Mouse (Mus musculus): ENCODE measurements at regions not wholly inside any gene's neighbourhood (a gene's known extent, or its start where the extent isn't known, plus 50 kb on each side); places are given as distances from the start of the nearest gene placed in this dataset.

DNA sequence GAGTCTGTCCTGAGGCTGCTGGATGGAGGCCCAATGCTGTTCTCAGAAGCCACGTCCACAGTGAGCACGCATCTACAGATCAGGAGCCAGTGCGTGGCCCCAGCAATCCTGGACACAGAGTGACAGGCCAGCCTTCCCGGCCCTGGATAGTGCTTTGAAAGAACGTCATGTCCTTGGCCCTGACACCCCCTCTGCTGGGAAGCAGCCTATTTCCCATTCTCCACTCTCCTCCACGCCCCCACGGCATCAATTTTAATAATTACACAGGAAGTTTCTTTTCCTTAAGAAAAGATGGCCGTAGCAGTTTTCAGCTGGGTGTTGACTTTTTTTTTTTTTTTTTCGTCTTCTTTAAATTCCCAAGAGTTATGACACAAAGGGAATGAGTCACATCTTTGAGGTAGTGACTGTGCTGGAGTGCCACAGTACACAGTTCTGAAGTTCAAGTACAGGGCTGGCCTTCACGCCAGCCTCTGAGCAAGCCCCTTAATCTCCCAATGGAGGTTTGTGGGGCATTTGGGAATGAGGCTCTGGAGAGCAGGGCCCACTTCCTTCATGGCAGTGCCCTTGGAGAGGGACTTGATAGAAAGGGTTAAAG is 1280.1 kb upstream of the A1bg start:
- no peak for DNase-seq

DNA sequence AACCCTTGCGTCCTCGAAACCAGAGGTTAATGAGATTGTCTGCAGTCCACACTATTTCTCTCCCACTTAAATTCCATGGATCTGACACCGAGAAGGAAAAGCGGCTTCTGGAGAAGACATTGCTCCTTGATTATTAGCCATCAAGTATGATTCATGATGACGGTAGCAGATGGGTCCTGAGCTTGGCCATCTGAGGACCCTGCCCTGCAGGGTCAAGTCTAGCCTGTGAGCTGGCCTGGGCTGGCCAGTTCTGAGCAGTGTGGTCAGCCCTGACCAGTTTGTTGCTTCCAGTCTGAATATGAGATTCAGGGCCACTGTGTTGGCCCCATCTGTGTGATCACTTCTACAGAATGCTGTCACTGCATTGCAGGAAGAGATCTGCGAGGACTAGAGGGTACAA is 1275.9 kb upstream of the A1bg start:
- DNase-seq, result no peak

DNA sequence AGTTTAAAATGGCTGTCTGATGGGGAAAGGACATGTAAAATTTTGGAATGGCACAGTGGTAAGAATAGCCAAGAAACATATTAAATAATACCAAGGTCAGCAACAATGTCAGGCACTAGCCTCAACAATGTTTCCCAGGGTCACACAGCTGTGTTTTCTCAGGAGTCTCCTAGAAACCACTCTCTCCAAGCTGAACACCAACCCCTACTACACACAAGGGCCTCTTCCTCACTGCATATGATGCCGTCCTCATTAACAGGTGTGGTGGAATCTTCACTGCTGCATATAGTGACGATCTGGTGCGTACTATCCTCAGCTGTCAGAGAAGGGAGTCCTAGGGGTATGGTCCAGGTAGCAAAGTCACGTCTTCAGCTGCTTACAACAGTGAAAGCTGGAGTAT is 1275.4 kb upstream of the A1bg start:
- DNase-seq, result no peak

DNA sequence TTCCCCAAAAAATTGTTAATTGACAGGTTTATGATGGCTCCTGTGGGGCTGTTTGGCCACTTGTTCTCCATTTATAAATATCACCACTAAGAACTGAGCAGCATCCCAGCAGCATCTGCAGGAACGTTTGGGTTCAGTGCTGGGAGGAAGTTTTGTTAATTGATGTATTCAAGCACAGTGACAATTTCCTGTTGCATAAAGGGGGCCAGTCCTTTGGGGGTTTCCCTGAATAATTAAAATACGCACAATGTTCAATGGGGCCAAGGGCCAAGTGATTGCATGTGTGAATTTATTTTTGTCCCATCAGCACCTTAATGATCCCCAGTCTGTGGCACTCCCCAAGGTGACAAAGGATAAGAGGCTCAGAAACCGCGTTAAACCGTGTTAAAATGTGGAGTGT is 1272.6 kb upstream of the A1bg start:
- DNase-seq, result no peak

DNA sequence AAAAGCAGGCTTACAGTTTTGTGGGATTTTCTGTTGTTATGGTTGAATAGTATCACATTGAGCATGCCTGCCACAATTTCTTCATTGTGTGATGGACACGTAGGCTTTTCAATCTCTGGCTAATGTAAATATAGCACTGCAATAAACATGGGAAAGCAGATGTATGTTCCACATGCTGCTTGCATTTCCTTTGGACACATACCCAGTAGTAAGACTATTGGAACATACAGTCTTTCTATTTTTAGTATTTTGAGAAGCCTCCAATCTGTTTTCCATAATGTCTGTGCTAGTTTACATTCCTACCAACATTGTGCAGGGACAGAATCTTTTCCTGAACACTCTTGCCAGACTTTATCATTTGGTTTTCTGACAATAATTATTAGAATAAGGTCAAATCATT is 1269.9 kb upstream of the A1bg start:
- no peak for DNase-seq

DNA sequence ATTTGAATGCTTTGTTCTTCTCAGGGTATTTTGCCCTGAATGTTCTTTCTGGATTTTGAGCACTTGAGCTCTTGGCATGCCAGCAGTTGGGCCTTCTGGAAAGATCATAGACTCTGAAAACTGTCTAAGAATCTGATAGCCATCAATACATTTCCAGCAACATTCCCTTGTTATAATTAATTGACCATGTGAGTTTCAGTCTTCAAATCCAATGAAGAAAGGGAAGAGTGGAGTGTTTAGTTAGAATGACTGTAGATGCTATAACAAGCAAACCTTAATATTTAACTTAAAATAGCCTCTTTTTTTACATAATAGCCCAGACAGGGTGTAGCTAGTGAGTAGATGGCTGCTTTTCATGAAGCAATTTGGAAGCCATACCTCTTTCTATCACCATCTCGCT is 1268.8 kb upstream of the A1bg start:
- no peak for DNase-seq

DNA sequence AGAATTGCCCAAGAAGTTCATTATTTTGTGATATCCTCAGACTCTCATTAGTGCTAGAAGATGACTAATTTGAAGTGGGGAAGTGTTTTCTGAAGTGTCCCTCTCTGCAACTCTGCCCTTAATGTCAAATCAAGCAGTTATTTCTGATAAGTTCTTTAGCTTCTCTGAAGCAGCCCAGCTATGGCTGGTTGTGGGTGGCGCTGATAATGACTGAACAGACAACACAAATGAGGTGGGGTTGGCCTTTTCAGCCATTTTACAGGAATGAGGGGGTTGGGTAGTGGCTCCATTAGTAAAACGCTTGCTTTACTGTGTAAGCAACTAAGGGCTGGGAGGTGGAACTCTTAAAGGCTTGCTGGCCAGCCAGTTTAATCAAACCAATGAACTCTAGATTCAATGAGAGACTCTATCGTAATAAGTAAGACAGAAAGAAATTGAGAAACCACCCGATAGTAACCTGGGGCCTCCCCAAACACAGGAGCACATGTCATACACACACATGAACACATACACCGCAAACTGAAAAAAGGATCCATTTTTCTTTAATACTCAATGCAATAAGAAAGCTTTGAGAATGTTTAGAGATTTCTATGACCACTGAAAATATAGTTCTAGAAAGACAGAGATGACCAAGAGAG is 1268.3 kb upstream of the A1bg start:
- DNase-seq, result no peak

DNA sequence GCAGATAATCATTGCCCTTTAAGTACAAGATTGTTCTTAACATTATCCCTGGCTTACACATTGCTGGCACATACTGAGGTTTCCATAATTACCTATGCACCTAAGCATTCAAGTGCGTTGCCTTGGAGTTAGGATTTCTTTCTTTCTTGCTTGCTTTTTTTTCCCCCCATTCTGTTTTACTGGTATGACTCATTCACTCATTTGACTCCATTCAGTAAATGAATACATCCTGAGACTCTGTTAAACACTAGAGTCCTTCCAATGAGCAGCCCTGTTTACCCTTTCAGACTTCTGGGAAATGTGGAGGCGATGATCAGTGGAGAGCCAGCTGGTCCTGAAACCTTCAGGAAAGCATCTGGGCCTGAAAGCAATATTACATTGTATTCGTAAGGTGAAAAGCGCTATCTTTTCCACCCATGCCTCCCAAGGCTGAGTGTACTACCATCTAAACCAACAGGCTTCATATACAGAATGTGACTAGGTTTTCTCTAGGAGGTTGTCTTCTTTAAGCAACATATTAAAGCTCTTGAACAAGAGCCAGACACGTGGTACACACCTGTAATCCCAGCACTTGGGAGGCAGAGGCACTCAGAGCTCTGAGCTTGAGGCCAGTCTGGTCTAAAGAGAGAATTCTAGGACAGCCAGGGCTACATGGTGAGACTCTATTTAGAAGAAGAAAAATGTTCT is 1267.6 kb upstream of the A1bg start:
- DNase-seq, result no peak

DNA sequence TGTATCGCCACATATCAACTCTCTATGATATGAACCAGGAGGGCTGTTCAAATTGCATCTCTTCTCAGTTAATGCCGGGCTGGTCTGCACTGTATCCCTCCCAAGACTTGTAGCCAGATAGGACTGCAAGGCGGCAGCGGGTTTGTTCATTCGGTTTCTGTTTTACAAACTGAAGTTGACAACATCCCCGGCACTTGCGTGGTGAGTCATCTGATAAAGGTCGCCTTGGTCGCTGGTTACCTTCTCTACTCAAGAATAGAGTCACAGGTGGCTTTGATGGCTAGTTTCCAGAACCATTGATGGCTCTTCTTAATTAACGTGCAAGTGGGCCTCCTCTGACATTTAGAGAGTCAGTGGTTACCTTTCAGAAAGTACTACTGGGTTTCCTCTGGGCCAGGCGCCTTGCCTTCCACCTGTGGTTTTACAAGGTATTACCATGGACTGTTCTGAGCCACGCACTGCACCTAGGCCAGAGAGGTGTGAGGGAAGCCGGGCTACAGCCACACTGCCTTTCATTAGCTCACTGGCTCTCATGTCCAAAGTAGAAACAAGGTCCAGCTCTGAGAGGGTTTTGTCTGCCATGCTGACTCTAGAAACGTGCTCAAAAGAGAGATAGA is 1266.9 kb upstream of the A1bg start:
- DNase-seq, result no peak

DNA sequence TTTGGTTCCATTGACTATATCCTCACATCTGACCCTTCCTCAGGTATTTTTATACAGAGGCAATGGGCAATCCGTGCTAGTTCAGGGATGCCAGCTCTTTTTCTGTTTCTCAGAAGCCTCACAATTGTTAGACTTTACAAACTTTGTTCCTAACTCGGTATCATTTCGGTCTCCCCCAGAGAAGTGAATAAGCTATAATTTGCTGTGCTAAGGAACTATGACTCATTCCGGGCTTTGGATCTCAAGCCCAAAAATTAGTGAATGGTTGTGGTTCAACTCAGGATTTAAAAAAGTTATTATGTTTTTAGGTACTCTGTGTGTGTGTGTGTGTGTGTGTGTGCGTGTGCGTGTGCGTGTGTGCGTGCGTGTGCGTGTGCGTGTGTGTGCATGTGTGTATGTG is 1263.7 kb upstream of the A1bg start:
- no peak for DNase-seq

DNA sequence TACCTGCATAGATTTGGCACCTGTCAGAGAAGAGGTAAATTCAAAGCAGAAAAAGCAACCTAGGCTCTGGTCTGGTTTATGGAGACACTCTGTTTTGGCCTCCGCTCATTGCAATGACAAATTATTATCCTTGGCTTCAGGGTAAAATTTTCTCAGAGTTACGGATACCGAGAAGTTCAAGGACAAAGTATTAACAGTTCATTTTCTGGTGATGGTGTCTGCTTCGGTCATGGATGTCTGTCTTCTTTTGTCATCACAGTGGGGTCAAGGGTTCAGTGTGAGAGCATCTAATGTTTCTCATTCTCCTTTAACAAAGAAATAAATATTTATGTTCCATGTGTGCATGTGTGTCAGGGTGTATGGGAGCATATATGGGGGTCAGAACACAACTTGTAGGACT is 1261.0 kb upstream of the A1bg start:
- no peak for DNase-seq

DNA sequence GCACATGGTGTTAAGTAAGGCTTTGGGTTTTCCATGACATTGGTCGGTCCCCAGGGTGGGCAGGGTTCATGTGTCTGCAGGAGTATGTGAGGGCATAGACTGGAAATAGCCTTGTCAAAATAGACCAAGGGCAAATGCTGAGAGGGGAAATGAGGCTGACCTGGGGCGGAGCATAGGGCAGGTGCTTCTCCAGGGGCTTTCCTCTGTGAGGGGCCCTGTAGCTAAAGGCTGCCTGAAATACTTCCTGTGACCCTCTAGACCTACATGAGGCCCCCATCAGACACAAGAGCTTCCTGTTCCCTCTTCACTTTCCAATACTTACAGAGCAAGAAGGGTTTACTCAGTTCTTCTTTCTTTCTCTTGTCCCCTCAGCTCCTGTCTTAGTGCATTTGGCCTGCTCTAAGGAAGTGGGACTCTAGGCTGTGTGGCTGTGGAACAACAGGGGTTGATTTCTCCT is 1258.7 kb upstream of the A1bg start:
- DNase-seq, result no peak

DNA sequence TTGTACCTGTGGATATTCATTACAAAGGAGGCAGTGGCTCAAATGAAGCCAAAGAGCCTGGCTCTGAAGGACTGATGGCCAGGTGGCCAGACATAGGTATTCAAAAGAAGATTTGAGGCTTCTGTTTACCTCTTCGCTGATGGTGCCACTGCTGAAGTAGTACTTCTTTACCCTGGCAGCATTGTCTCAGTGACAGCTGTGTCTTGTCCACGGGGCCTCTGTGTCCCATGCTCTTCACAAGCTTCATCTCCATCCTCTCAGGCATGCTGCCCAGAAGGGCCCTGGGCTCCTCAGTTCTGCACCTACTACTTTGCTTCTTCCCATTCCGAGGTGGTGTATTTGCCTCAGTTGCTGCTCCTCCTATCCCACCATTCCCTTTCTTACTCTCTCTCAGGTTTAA is 1257.9 kb upstream of the A1bg start:
- no peak for DNase-seq

DNA sequence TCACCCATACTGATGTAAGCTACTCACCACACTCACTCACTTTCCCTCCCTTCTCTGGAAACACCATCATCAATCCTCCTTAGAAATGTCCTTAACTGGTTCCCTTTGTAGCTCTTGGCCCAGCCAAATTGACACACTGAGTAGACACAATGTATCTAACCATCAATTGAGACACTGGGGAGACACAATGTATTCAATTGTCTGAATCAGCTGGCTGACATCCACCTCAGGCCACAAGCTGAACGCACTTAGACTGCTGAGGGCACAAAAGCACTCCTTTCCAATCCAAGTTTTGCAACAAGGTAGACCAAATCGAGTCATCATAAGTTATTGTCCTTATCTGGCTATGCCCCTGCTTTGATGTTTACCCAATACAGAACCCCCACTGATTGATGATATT is 1257.0 kb upstream of the A1bg start:
- no peak for DNase-seq

DNA sequence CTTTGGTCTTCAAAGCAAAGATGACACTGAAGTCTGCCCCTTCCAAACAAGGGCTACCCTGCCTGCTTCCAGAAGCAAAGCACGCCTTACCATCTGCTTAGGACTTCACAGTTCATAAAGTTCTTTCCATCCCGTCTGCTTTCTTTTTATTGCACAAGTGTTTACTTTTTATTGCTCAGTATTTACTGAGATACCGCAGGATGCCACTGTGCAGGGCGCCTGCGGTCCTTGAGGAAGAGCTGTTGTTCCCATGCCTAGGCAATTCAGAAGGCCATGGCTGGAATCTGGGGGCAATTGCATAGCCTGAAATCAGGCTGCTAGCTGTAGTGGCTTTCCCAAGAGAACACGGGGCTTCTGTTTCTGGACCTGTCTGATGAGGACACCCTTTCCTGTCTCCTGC is 1255.8 kb upstream of the A1bg start:
- DNase-seq, result no peak

DNA sequence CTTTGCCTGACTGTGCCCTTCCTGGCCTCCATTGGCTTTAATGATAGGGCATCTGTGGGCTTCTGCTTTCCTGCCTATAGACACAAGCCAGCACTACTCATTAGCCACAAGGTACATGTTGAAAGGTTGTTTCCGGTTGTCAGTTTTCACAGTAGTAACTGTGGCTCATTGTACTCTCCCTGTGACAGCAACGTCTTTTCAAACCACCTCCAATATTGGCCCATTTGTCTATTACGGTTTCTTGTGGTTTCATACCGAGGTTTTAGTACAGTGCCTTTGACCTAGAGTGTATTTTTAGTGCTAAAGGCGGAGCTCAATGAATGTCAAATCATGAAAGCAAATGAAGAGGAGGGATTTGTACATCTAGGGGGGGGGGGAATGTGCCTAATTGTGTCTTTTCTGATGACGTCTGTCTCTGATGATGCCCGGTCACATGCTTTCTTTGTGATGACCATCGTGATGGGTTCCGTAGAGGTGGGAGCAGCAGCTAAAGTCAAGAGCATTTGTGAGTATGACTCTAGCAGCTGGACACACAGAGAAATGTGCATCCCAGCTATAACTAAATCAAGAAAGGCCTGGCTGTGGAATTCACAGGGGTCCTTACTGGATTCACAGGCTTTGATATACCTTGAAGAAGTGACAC is 1255.1 kb upstream of the A1bg start:
- no peak for DNase-seq

DNA sequence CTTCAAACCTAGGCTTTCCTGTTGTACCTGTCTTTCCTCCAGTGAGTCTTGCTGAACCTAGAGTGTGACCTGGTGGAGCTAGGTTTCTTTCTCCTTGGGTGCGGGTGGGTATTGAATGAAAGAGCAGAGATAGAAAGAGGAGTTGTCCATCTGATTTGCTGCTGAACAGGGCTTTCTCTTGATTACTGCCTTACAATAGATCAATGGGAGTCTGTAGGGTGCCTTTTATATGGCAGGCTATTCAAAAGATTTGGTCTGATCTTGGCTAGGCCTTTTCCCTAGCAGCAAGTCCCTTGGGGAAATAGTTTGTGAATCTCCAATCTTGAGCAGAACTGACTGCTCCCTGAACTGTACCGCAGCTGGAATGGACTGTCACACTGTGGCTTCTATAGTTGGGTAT is 1253.3 kb upstream of the A1bg start:
- DNase-seq, result no peak

DNA sequence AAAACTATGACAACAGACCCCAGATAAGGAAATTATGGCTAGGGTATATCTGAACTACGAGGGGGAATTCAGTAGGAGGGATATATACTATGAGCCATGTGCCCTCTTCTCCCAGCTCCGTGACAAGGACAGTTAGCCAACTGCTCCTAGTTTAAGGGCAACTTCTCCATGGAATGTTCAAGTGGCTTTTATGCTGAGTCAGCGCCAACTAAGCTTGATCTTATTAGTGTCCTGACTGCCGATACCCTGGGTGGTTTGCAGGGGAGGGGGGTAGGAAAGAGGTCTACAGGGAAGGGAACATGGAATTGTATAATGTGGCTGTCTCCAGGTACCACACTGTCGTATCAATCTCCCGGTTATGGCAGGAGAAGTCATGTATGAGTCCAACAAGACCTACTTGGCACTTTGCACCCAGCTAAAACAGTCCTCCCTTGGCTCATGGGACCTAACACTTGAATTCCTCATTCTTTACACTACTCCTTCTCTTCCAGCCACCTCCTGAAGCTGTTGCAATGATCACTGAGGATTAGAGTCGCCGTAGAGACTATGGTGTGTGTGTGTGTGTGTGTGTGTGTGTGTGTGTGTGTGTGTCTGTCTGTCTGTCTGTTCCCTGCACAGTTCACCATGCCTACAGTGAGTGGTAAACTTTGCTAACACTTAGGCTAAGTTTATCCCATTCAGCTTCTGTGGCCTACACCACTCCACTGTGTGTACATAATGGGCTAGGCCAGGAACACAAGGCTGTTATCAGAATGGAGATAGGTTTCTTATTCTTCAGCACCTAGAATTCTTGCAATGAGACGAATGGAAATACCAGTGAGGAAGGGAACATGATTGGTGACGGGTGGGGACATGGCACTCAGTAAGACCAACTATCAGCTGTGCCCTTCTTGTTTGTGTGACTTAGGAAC is 1251.1 kb upstream of the A1bg start:
- DNase-seq, result no peak

DNA sequence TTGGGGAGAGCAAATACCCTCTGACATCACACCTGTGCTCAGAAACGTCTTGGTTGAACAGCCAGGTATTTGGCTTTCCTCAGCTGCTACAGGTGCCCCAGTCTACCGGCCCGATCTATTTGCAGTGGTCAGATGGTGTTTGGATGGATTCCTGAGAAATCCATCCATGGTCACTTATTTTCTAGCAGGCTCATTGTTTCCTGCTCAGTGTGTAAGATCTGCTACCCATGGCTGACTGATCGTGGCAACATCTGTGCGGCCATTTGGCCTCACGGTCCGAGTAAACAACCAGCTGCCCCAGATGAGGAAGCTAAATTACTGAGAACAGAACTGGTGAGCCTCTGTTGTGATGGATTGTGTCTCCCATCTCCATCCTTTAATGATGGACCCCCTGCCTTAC is 1248.8 kb upstream of the A1bg start:
- no peak for DNase-seq

DNA sequence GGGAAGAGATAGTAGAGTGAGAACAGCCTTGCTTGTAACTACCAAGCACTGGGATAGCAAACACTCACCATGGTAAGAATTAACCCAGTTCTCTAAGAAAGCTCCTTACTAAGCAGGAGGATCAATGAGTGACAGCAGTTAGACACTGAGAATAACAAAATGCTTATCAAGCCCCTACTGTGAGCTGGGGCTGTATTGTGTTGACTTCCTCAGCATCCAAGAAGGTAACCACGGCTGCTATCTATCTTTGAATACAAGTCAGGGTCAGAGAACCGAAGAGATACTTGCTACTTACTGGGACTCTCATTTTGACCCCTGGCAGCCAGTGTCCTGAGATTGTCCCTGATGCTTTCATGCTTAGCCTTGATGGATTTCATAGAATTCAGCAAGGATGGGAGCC is 1248.4 kb upstream of the A1bg start:
- DNase-seq, result no peak

DNA sequence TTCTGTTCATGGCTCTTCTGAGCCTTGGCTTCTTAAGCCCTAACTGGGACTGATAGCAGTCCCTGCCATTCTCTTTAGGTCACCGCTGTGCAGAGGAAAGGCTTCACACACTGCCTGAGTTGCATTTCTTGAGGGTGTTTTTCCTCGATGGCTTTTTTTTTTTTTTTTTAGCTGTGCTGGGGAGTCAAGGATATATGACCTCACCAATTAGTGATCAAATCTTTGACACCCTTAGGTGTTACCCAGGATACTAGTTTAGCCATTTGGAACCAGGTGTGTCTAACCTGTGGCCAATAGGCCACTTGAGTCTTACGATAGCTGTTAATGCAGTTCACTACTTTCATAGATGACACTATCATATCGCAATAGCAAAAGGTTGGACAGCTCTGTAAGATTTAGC is 1247.5 kb upstream of the A1bg start:
- no peak for DNase-seq

DNA sequence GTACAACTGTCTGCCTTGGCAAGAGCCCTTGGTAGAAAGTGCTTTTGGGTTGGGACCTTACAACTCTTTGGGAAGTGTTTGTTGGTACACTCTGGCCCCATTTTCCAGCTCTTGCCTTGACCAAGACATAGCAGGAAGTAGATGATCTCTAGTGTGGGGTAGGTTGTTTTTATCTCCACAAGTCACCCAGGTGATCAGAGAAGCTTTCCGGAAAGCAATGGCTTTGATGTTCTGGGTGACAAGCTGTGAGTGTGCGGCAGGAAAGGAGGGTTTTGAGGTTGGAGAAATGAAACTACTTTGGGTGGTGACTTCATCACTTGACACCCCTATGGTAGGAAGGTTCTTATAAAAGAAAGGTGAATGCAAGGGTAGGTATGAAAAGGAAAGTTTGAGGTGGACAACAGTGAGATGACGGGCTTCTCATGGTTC is 1246.8 kb upstream of the A1bg start:
- DNase-seq, result no peak
